In genomic region chr16:37061261-37061660, GRCm38 (mm10) we compare ENCODE assay signal across 11 mouse cellular contexts.
"Had no signal": no experiment of that assay in that cellular context is flagged by ENCODE, and none has a peak within 500 bp of the region (broad histone marks: within the 10 kb centered on the region; RNA-seq: fewer than 3 reads in every experiment).

No protein-coding gene starts in this region.

- H3K4me3 ChIP-seq: left cerebral cortex, adult 2 months; liver, embryonic 13.5 days had no signal

- H3K27me3 ChIP-seq: liver, embryonic 13.5 days had no signal

- H3K4me1 ChIP-seq: liver, embryonic 13.5 days had no signal

- H3K27ac ChIP-seq: left cerebral cortex, adult 2 months; liver, embryonic 13.5 days had no signal

- DNase-seq: kidney, postnatal 25 days; layer of hippocampus, postnatal 36 days; liver, embryonic 13.5 days; lung, adult 2 months; lung, postnatal 14 days; lung, postnatal 4 days; midbrain, embryonic 14.5 days; thymus, adult 2 months; thymus, postnatal 14 days; thymus, postnatal 4 days had no signal
